Mouse (Mus musculus): Measurements from ENCODE around the gene Prr18.
A peak's percentile ranks its signal among the peaks of the same experiment; 100 is the strongest.
"Not testable (repeated sequence)": the region's sequence is repeated elsewhere in the genome, so short reads cannot be mapped to it uniquely, and the experiment has no call there.

The Prr18 gene

DNA sequence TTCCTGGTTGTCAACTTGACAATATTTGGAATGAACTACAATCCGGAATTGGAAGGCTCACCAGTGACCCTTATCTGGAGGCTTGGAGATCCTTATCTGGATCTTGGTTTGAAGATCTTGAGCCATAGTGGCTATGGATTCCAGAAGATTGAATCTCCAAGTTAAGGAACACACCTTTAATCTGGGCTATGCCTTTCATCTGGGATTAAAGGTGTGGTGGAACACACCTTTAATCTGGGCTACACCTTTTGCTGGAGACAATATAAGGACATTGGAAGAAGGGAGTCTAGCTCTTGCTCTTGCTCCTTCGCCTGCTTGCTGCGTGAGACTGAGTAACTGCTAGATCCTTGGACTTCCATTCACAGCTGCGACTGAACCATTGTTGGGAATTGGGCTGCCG, at the start of gene Prr18:
Gene Prr18, plus strand, starts transcription at position 301 of the 400 bp plus-strand sequence.
- DNase-seq = not testable (repeated sequence)

DNA sequence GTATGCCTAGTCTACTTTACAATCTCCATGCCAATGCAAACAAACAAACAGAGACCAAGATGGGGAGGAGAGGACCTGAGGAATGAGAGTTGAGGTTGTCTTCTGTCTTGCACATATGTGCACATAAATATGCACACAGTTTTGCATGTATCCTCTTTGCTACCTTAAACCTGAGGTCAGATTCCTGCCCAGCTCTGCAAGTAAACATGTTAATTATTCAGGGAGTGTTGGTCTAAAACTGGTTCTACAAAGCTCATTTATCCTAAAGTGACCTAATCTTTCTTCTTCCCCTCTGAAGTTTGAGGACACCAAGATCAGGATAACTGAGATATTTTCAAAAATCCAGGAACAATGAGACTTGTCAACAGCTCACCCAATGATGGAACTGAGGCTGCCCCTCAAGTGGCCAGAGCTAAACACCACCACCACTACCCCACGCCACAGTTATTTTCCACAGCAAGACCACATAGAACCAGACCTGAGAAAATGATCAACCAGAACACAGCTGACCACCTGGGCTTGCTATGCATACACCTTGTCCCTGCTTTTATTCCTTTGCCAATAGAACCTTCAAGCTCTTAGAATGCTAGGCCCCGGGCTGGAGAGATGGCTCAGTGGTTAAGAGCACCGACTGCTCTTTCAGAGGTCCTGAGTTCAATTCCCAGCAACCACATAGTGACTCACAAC, 47.1 kb upstream of the Prr18 start:
- DNase-seq = no peak

- DNase-seq = no peak
Observed at GRCm38 (mm10) chr17:8290736-8291135, 46.5 kb upstream of the Prr18 start.

DNA sequence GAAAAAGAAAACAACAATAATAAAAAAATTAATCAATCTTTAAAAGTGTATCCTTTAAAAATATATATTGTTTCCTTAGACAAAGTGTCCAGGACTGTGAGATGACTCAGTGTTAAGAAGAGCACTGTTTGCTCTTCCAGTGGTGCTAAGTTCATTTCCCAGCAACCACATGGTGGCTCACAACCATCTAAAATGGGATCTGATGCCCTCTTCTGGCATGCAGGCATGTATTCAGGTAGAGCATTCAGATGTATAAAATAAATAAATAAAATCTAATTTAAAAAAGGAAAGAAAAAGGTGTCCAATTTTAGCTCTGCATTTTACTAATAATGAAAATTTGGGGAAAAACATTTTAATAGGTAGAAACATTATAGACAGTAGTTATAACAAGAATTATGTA, 41.4 kb upstream of the Prr18 start:
- no peak for DNase-seq

- DNase-seq = no peak
Observed at GRCm38 (mm10) chr17:8296313-8296844, 40.9 kb upstream of the Prr18 start.

- DNase-seq = no peak
Observed at GRCm38 (mm10) chr17:8297746-8298145, 39.5 kb upstream of the Prr18 start.

- no peak for DNase-seq
Observed at GRCm38 (mm10) chr17:8298281-8298680, 39.0 kb upstream of the Prr18 start.

DNA sequence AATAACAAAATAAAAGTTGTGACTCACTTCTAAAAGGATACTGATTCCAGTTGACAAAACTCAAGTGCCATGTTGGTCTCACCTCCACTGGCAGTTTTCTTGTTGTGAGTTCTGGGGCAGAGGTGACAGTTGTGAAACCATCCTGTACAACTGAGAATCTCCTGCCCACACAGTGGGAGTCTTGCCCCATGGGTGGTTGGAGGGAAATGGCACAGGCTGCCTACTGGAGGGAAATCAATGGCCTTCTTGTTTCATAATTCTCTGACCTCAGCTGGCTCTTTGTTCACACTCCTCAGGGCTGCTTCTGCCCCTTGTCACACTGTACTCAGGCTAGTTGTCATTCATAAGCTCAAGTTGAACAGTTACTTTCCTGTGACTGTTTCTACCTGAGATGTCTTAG, 37.7 kb upstream of the Prr18 start:
- no peak for DNase-seq

- DNase-seq = no peak
Observed at GRCm38 (mm10) chr17:8301515-8301914, 35.7 kb upstream of the Prr18 start.

GRCm38 (mm10) chr17:8302772-8303438, 34.4 kb upstream of the Prr18 start:
- DNase-seq = no peak

- DNase-seq = no peak
Observed at GRCm38 (mm10) chr17:8303671-8304070, 33.6 kb upstream of the Prr18 start.

DNA sequence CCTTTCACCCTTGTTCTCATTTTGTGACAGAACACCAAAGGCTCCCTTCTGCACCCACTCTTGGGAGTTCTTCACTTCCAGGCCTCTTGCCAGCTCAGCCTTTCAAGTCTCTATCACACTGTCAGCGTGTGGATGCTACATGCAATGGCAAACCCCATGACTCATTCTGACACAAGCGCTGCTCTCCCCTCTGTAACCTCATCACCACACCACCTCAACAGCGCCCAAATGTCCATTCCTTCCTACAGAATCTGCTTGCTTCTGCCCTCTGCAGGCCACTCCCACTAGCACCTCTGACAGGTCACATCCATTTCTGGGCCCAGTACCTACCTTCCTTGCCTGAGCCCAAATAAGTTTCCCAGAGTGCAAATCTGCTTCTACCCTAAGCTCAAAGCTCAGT, 31.5 kb upstream of the Prr18 start:
- no peak for DNase-seq

DNA sequence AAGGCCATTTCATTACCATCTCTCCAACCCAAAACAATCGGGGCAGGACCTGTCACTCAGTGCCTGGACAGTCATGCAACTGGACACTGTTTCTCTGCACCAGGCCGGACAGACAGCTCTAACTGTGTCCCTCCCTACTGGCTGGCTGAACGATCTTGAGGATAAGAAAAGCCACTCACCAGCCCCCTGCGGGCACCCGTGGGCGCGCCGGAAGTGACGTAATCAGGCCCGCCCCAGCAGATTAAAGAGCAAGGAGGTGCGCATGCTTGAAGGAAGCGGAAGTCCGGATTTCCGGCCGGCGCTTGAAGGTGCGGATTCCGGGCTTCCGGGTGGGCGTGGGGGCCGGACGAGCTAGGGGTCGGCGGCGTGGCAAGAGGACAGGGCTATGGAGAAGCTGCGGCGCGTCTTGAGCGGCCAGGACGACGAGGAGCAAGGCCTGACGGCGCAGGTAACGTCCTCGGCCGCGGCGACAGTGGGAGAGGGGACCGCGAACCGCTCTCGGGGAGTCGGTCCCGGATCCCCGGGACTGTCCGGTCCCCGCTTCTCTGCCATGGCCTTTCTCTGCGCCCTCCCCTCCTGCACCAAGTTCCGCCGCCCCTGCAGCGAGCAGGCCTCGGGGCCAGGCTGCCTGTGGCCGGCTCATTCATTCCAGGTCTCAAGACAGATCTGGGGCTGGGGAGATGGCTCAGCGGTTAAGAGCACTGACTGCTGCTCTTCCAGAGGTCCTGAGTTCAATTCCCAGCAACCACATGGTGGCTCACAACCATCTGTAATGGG, 26.2 kb upstream of the Prr18 start, which contains the start of gene Sft2d1:
Gene Sft2d1, plus strand, starts transcription at position 265 of the 777 bp plus-strand sequence.
- DNase-seq = peak; percentile 90 to 95

- no peak for DNase-seq
Observed at GRCm38 (mm10) chr17:8311751-8312150, 25.5 kb upstream of the Prr18 start.

DNA sequence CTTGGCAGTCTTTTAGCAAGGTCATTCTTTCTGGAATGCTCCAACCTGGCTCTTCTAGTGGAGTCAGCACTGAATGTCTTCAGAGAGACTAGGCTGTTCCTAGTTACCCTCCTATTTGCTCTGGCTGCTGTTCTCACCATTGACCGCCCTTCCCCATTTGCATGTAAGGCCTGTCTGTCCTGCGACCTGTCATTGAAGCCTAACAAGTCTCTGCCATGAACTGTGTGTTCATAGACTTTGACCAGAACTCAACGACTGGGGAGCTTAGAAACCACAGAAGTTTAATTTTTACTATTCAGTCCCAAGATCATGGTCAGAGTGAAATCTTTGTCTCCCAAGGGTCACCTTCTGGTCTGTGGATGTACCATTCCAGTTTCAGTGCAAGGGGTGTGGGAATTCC, 23.3 kb upstream of the Prr18 start:
- DNase-seq = no peak

DNA sequence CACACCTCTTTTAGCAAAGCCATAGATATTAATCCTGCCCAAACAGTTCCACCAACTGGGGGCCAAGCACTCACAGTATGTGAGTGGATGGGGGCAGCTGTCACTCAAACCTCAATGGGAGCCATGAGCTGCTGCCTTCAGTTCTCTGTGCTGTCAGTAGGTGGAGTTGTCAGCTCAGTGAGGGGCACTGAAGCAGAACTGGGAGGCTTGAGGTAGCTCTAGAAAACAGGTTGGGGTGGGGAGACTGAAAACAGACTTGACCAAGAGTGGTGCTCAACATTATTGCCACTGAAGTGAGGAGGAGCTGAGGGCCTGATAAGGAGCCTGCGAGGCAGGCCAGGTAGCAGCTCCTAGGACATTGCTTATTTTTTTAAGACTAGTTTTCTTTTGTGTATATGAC, 21.0 kb upstream of the Prr18 start:
- DNase-seq = no peak

GRCm38 (mm10) chr17:8326877-8327276, 10.4 kb upstream of the Prr18 start:
- not testable (repeated sequence) for DNase-seq

DNA sequence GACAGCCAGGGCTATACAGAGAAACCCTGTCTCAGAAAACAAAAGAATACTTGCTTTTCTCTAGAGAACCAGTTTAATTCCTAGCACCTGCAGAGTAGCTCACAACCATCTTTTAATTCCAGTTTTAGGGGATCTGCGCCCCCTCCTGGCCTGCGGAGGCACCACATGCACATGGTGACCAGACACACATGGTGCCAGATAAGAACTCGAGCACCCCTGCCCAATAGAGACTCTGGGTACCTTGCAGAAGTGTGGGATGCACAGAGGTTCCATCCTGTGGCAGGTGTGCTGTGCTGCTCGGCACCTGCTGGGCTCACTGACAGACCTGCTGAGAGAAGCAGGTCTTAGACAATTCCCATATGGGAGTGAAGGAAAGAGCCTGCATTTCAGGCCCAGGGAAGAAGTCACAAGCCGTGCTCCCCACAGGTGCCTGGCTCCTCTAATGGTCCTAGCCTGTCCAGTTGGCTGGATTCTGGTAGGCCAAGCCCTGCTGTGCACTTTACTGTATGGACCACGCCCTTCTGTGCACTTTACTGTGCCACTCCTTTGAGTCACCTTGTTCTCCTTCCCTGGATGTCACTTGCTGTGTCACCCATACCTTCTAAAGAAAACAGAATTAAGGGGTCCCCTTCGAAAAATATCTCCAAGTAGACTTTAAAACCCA, 8.6 kb upstream of the Prr18 start:
- no peak for DNase-seq

DNA sequence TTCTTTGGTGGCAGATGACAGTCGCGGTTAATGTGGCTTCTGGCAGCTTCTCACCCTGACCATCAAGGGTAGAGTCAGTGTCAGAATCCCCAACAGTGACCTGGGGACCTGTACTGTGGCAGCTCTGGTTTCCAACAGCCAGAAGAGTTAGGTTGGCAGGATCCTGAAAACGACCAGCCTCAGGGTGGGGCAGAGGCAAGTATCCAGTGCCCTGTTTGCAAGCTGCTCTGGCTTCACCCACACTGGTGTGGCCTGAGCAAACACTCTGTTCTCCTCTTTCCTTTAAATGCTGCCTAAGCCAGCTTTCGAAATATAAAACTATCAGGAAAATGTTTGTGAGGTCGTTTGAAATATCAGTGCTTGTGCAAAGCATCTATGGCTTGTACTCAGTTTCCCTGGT, 6.7 kb upstream of the Prr18 start:
- no peak for DNase-seq

DNA sequence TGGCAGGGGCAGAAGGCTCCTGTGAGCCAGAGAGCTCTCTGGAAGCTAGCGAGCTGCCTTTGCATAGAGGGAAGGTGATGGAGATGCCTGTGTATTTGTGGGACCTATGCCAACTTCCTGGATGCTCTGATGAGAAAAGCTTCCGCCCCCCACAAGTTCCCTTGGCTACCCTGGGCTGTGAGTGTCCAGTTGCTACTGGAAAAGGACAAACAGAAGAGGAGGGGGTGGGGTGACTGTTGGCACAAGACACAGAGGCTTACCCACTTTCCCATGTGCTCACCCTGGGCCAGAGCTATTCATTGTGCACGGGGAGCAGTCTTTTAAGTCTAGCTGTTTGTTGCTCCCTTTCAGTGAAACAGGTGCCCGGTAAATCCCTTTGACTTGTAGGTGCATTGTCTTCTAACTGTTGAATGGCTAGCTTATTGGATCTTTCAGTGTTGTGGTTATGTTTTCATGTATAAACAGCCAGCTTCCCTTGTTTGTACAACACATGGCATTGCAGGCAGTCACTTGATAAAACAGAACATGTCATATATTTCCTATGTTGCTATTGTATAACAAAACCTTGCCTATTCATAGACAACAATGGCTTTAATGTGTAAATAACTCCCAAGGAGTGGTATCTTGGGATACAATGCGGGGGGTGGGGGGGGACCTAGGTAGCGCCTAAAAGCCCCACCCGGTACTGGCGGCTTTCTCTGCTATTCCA, 2.6 kb downstream of the Prr18 start:
- no peak for DNase-seq

- no peak for DNase-seq
Observed at GRCm38 (mm10) chr17:8340407-8341359, 3.4 kb downstream of the Prr18 start.
